Mouse (Mus musculus) B cell, adult 62 days (primary cell): ENCODE results near the gene Prss30. TPM values are rescaled to one million over a fixed set of nuclear protein-coding genes. Genes with fewer than 3 reads are reported as not detected.

Source experiments
- total RNA-seq: library from RNA; stranded (reverse); gene quantifications from 4 replicates; pipeline ENCODE4 v1.2.4, GENCODE M21; 2023

The Prss30 gene
- total RNA-seq, result not detected in 4 replicates

DNA sequence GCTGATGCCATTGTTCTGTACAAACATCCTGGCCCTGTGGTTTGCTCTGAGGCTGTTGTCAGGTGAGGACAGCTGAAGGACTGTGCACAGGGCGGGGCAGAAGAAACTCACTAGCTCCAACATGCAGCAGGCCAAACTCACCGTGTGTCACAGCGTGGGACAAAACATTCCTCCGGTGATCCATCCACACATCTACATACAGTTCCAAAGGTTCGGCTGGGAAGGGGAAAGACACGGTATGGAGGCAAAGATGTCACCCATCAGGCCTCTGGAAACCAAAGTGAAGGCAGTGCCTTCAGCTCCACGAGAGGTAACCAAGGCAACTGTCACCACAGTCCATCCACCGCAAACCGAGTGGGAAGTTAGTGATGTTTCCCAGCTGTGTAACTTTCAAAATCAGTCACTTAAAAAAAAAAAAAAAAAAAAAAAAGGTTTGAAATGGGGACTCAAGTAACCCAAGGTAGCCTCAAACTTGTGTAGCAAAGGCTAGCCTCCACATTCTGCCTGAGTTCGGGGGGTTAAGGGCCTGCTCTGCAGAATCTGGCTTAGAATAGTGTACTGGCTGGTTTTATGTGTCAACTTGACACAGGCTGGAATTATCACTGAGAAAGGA lies at the start of gene Prss30:
Gene Prss30 (minus strand): TSS at position 270 of the 613 bp plus-strand sequence.

GRCm38 (mm10) chr17:23997901-23998300 lies 17.5 kb upstream of the Prss30 start, which contains the start of gene Prss22:
Prss22 (minus strand) TSS chr17:23998100.

DNA sequence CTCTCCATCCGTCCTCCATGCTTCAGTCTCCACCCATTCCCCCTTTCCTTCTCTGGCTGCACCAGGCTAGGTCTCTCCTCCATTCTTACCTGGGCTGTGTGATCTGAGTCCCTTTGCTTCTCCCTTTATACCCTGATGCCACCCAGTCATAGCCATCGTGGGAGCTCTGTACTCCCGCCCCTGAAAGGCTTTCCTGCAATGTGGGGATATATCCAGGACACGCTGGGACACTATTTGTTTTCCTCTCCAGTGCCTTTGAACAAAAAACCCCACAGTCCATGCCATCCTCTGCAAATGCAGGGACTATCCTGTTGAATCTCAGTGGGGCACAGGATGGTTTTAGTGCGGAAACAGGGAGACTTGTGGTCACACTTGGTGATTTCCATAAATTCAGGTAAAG lies 25.2 kb downstream of the Prss30 start, which contains the start of gene Sbpl:
Gene Sbpl (minus strand): TSS at position 101 of the 400 bp plus-strand sequence.

DNA sequence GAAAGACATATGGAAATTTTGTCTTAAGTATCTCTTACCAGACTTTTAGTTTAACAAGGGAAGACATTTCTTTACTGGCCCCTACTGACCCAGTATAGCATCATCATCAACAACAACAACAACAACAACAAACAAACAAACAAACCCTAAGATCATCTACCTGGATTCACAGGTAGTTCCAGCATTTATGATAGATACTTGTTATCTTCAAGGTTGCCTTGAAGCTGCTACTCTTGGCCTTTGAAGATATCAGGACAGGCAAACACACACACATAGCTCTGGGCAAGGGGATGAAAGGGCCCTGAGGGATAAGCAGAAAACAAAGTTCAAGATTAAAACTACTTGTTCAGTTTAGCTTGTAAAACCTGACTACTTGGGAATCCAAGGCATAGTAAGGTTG lies 39.0 kb downstream of the Prss30 start, which contains the start of gene Sbp:
Gene Sbp (plus strand): TSS at position 301 of the 400 bp plus-strand sequence.

Other genes starting within 250 kb of the Prss30 start
- gene Paqr4, start 239.7 kb downstream of the Prss30 start, total RNA-seq, result 0.52 to 2.1 TPM (median 1.5 TPM) in 4 replicates
- gene Kremen2, start 234.7 kb downstream of the Prss30 start, total RNA-seq, result 0.37 TPM in 1 of 4 replicates, not detected in the others
- gene Flywch1, start 209.0 kb downstream of the Prss30 start, total RNA-seq, result 26.3 to 31.2 TPM (median 27.9 TPM) in 4 replicates
- not detected in 4 replicates for gene Flywch2, start 194.5 kb downstream of the Prss30 start, total RNA-seq
- gene Srrm2, start 190.0 kb downstream of the Prss30 start, total RNA-seq, result 1,370 to 1,448 TPM (median 1,386 TPM) in 4 replicates
- gene Elob, start 151.4 kb downstream of the Prss30 start, total RNA-seq, result 153 to 167 TPM (median 160 TPM) in 4 replicates
- not detected in 4 replicates for gene Prss33, start 144.5 kb downstream of the Prss30 start, total RNA-seq
- gene Prss32, start 136.7 kb downstream of the Prss30 start, total RNA-seq, result not detected in 4 replicates
- 0.64 to 0.75 TPM (median 0.66 TPM) in 3 of 4 replicates, not detected in the other for gene Prss41, start 136.4 kb downstream of the Prss30 start, total RNA-seq
- gene Prss21, start 112.5 kb downstream of the Prss30 start, total RNA-seq, result not detected in 4 replicates
- not detected in 4 replicates for gene Dcpp1, start 99.7 kb downstream of the Prss30 start, total RNA-seq
- gene Dcpp2, start 99.7 kb downstream of the Prss30 start, total RNA-seq, result not detected in 4 replicates
- not detected in 4 replicates for gene Dcpp3, start 63.1 kb downstream of the Prss30 start, total RNA-seq
- not detected in 4 replicates for gene Sbp, start 38.9 kb downstream of the Prss30 start, total RNA-seq
- gene Sbpl, start 25.3 kb downstream of the Prss30 start, total RNA-seq, result not detected in 4 replicates
- gene Prss22, start 17.5 kb upstream of the Prss30 start, total RNA-seq, result not detected in 4 replicates
- gene Prss27, start 57.6 kb upstream of the Prss30 start, total RNA-seq, result not detected in 4 replicates
- gene Kctd5, start 92.9 kb upstream of the Prss30 start, total RNA-seq, result 29.6 to 31.8 TPM (median 29.9 TPM) in 4 replicates
- 65.9 to 81.7 TPM (median 72.0 TPM) in 4 replicates for gene Pdpk1, start 170.4 kb upstream of the Prss30 start, total RNA-seq
- gene Amdhd2, start 183.2 kb upstream of the Prss30 start, total RNA-seq, result 29.6 to 42.8 TPM (median 37.1 TPM) in 4 replicates
- gene Atp6v0c, start 189.1 kb upstream of the Prss30 start, total RNA-seq, result 229 to 274 TPM (median 247 TPM) in 4 replicates
- 1.8 to 2.4 TPM (median 2.2 TPM) in 4 replicates for gene Tbc1d24, start 225.0 kb upstream of the Prss30 start, total RNA-seq
- 0.18 to 0.38 TPM (median 0.35 TPM) in 4 replicates for gene Ntn3, start 229.0 kb upstream of the Prss30 start, total RNA-seq
- 7.4 to 10.9 TPM (median 8.2 TPM) in 4 replicates for gene Tedc2, start 240.3 kb upstream of the Prss30 start, total RNA-seq